Mouse (Mus musculus) embryonic stem cell, embryonic (primary cell): ENCODE results near the gene Slit3.

Experiments
- CTCF ChIA-PET, 4 experiments: fragments of 300-600 bp in 2 of 4; fragments of 350-600 bp in 2 of 4; sonication (Branson Sonifier 250); formaldehyde crosslinking; loops; one replicate each; lab custom pipeline; 2022; ENCODE audit warnings: inconsistent platforms in 2 of 4; lab: Charles Lee
- POLR2A ChIA-PET, 4 experiments: fragments of 300-600 bp in 2 of 4; fragments of 350-600 bp in 2 of 4; sonication (Branson Sonifier 250); formaldehyde crosslinking; loops; one replicate each; lab custom pipeline; 2022; ENCODE audit warnings: antibody characterized with exemption in 4 of 4, inconsistent platforms in 1 of 4; lab: Charles Lee

The Slit3 gene

DNA sequence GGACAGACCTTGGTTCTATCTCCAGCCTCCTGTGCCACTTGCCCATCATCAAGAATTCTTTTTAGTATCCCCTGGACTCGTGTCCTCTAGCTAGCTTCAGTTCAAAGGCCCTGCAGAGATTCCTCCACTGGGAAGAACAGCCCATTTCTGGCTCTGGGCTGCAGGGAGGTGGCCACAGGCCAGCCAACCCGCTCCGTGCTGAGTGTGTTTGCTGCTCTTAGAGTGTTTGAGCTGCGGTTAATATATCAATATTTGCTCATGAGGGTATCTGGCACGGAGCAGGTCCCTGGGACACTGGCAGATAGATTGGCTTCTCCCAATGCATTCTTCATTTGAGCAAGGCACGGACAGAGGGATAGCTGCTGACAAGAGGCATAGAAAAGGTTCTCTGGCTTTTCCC, 159.8 kb downstream of the Slit3 start:
- ChIA-PET POLR2A (no interaction called here), CTCF (no interaction called here)

DNA sequence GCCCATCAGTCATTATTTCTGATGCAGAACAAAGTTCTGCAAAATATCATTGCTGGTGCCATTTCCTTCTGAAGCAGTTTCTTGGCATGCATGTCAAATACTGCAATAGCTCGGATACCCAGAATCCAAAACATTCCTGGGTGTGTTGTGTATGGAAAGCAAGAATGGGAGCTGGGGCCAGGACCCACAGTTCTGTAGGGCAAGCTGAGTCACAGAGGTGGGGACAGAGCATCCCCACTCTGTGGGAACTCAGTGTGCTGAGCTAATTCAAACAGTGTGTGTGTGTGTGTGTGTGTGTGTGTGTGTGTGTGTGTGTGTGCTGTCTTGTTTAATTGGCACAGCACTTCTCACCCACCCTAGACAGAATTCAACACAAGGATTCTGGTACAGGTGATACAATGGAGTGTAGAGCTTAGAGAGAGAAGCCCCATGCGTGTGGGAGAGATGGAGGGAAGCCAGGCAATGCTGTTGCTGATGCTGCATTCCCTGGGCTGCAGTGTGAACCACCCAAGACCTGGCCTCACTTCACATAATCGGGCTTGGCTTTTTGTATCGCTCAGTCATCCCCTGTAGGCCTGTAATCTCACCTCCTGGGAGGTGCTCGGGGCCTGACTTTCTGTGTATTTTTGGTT, 161.1 kb downstream of the Slit3 start:
- ChIA-PET POLR2A (interaction anchor here in 1 of 4 experiments (0.6 kb wide), 1 partner anchor 132 kb away, joined by 3 read pairs; no protein-coding TSS in a partner anchor), CTCF (interaction anchor here in 1 of 4 experiments (0.7 kb wide), 1 partner anchor 103 kb away, joined by 3 read pairs; no protein-coding TSS in a partner anchor)

GRCm38 (mm10) chr11:35282825-35283571, 162.0 kb downstream of the Slit3 start:
- ChIA-PET POLR2A (no interaction called here), CTCF (interaction anchor here in 1 of 4 experiments (0.7 kb wide), 1 partner anchor 104 kb away, joined by 3 read pairs; no protein-coding TSS in a partner anchor)

- ChIA-PET CTCF (no interaction called here), POLR2A (no interaction called here)
These were observed 162.7 kb downstream of the Slit3 start for GRCm38 (mm10) chr11:35283767-35284166.

DNA sequence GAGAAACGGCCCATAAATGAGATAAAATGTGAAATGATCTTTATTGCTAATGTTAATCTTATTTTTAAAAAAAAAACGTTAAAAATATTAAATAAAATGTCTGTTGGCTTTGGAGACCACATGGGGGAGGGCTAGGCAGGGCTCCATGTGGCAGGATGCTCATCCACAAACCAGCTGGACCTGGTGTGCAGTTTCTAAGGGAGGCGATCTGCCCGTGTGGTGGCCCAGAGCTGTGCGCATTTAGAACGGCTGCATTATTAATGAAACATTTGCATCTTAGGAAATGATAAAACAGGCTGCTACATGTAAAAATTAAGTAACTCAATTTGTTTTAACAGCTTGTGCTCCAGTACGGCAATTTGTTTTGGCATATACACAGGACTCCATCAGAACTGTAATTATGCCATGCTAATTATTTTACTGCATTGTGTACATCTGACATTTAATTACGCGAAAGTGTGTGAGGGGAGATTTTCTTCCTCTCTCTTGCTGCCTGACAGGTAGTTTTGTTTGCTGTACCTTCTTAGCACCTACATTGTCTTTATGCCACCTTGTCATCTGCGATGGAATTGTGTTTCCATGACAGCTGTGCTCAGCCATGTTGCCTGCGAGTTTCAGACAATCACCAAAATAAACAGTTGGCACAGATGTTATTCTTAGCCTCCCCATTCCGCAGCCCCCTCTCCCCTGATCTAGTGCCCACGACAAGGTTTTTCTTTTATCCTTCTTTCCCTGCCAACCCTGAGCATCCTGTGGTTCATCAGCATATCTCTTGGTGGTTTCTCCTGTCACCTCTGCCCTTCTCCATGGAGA, 165.8 kb downstream of the Slit3 start:
- POLR2A ChIA-PET = no interaction called here
- CTCF ChIA-PET = no interaction called here

- ChIA-PET POLR2A (no interaction called here), CTCF (no interaction called here)
These were observed 167.0 kb downstream of the Slit3 start for GRCm38 (mm10) chr11:35288056-35288455.

- CTCF ChIA-PET = no interaction called here
- POLR2A ChIA-PET = no interaction called here
These were observed 167.8 kb downstream of the Slit3 start for GRCm38 (mm10) chr11:35288761-35289278.

DNA sequence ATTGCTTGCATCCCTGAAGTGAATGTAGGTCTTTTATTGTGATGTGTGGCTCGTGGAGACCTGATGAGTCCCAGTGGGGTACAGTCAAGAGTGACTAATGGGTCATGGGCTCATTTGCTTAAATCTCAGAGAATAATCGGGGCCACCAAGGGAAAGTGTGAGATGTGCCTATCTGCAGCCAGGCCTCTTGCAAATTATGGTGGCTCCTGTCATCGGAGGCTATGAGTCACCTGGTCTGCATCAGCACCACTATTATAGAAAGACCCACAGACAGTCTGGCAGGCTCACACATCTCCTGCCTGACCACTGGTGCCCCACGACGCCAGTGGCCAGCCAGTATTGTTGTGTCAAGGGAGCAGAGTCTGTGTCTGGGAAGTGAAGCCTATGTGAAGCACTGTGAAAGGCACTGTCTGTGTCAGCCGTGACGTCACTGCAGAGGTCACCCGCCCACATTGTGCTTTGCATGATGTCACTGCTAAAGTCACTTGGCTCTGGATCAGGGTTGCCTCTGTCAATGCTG, 171.3 kb downstream of the Slit3 start:
- ChIA-PET POLR2A (interaction anchor here in 1 of 4 experiments (0.5 kb wide), 1 partner anchor 23 kb away, joined by 3 read pairs; no protein-coding TSS in a partner anchor), CTCF (no interaction called here)

DNA sequence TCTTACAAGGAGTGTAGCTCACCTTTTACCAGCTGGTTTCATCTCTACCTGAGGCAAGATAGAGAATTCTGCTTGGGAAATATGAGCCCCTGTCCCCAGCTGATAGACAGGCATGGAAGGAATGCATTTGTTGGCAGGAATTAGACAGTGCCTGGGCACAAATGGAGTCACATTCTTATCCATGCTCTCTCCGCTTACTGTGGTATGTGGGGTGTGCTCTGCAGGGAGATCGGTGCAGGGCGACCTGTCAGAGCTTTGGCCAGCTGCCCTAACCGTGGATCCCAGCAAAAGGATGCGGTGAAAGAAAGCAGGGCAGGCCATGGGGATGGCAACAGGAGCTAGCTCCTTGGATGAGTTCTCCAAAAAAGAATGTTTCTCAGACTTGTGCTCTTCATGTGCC, 172.2 kb downstream of the Slit3 start:
- CTCF ChIA-PET = no interaction called here

GRCm38 (mm10) chr11:35294670-35295069, 173.6 kb downstream of the Slit3 start:
- POLR2A ChIA-PET = interaction anchor here in 1 of 4 experiments (1.0 kb wide), 1 partner anchor 143 kb away, joined by 3 read pairs; no protein-coding TSS in a partner anchor

More for the DNA sequence above, 172.2 kb downstream of the Slit3 start:
- POLR2A ChIA-PET = no interaction called here

DNA sequence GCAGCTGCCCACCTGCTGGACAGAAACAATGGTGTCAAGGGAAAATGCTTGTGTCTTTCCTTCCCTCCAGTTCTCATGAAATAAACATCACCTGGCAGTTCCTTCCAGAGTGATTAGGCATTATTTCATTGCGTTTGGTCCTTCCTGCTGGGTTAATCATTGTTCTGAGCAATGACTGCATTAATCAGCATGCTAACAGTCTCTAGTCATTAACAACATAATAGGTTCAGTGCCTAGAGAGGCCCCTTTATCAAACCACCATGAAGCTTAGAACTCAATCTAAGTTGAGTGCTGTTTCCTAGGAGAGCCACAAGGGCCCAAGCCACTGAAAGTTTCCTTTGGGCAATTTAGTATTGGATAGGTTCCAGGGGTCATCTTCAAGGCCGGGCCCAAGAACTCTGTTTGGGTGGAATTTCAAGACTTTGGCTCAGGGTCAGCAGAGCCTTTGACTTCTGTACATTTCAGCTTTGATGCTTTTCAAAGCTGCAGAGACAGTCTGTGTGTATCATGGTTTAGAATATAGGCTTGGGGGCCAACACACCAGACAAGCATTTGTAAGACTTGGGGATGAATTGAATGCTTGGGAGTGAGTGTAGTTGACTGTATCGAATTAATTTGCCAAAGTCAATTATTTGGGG, 174.3 kb downstream of the Slit3 start:
- POLR2A ChIA-PET = interaction anchor here in 2 of 4 experiments (0.6 to 1.0 kb wide), 2 partner anchors 144 to 244 kb away, joined by 3 read pairs; no protein-coding TSS in a partner anchor

More at GRCm38 (mm10) chr11:35294670-35295069, 173.6 kb downstream of the Slit3 start:
- CTCF ChIA-PET = interaction anchor here in 2 of 4 experiments (0.6 to 1.0 kb wide), 2 partner anchors 176 to 177 kb away, joined by 3 to 4 read pairs; no protein-coding TSS in a partner anchor

DNA sequence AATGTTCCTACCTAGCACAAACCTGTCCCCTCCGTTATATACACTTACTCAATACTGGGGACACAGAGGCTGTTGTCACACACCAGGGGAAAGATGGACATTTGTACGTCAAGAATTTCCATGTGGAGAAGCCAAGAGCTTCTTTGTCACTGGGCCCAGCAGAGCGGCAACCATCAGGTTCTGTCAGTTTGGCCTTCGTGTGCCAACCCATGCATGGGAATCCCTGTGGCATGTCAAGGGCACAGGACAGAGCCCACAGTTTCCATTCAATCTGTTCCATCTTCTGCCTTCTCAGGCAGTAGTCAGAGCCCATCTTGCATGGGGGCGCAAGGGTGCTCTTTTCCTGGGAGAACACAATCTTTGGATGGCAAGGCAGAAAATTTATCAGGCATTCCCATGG, 175.8 kb downstream of the Slit3 start:
- POLR2A ChIA-PET = no interaction called here
- CTCF ChIA-PET = no interaction called here

More for the DNA sequence above, 174.3 kb downstream of the Slit3 start:
- CTCF ChIA-PET = interaction anchor here in 2 of 4 experiments (0.6 to 1.0 kb wide), 2 partner anchors 176 to 178 kb away, joined by 3 to 4 read pairs; no protein-coding TSS in a partner anchor

GRCm38 (mm10) chr11:35297319-35297718, 176.3 kb downstream of the Slit3 start:
- CTCF ChIA-PET = no interaction called here

GRCm38 (mm10) chr11:35298526-35298925, 177.5 kb downstream of the Slit3 start:
- CTCF ChIA-PET = no interaction called here
- POLR2A ChIA-PET = interaction anchor here in 1 of 4 experiments (0.7 kb wide), 1 partner anchor 86 kb away, joined by 4 read pairs; no protein-coding TSS in a partner anchor

More at GRCm38 (mm10) chr11:35297319-35297718, 176.3 kb downstream of the Slit3 start:
- POLR2A ChIA-PET = no interaction called here

DNA sequence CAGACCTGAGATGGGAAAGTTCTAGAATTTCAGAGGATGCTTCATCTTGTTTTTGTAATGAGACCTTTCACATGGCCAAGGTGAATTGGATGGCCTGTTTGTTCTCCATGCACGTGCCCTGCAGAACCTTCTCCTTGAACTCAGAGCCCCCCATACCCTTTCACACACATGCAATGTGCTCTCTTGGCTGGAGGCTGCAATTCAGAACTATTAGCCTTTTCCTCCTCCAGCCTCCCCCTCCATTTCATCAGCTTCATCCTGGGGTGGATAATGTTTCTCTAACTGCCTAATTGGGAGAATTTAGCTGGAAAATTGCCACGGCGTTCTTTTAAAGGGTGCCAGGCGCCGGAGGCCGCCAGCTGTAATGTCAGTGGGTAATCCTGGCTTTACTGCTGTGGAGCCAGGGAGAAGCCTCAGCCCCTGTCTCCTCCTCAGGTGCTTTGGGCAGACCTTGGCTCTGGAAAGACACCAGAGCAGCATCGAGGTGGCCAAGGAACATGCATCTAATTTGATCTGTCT, 178.9 kb downstream of the Slit3 start:
- POLR2A ChIA-PET = interaction anchor here in 1 of 4 experiments (0.6 kb wide), 1 partner anchor 30 kb away, joined by 4 read pairs; no protein-coding TSS in a partner anchor
- CTCF ChIA-PET = no interaction called here

DNA sequence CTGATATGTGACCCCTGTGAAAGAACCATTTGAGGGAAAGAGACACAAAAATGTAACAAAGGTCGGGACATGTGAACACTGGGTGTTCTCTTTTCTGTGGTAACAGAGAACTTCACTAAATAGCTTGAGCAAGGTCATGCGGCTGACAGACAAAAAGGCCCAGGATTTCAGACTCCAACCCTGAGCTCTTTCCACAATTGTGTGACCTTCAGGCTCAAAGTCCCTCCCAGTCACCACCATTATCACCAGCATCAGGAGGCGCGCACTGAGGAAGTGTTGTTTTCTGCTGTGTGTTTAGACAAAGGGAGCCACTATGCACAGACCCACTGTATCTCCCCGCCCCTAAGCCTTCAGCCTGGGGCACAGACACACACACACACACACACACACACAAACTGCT, 181.2 kb downstream of the Slit3 start:
- ChIA-PET CTCF (interaction anchor here in 2 of 4 experiments (0.7 kb wide), 2 partner anchors 25 to 693 kb away, joined by 3 to 4 read pairs; no protein-coding TSS in a partner anchor), POLR2A (no interaction called here)

GRCm38 (mm10) chr11:35304216-35304975, 183.4 kb downstream of the Slit3 start:
- ChIA-PET CTCF (no interaction called here), POLR2A (no interaction called here)
